14 mouse cellular contexts compared by ENCODE assay signal in genomic region chr2:166933943-166934342, GRCm38 (mm10).
"Had no signal": no experiment of that assay in that cellular context is flagged by ENCODE, and none has a peak within 500 bp of the region (broad histone marks: within the 10 kb centered on the region; RNA-seq: fewer than 3 reads in every experiment).

No protein-coding gene starts in this region.

- DNase-seq: gastrocnemius, adult 2 months; gastrocnemius, postnatal 14 days; gastrocnemius, postnatal 36 days; heart, adult 18-20 months; heart, postnatal 14 days; heart, postnatal 36 days; kidney, adult 11 months; kidney, adult 2 months; kidney, adult 9 months; kidney, postnatal 14 days; kidney, postnatal 36 days; layer of hippocampus, adult 9-11 months; layer of hippocampus, postnatal 36 days; left cerebral cortex, postnatal 4 days had no signal
